Mouse (Mus musculus) CH12.LX (cell line): ENCODE results near the gene Selenoi.
A peak's percentile ranks its signal among the peaks of the same experiment; 100 is the strongest.

Experiments used
- CTCF ChIP-seq, 2 experiments: IDR thresholded peaks in 1 of 2; conservative IDR thresholded peaks in 1 of 2; 2 replicates each; pipeline ENCODE4 v1.5.1; 2011 to 2012; ENCODE audit warnings: low read depth in 2 of 2, low read length in 2 of 2, improper control_type of control experiment in 1 of 2, inconsistent platforms in 1 of 2, mild to moderate bottlenecking in 1 of 2, moderate library complexity in 1 of 2
- E2F4 ChIP-seq: IDR thresholded peaks from 2 replicates; pipeline ENCODE4 v1.6.1; 2011; ENCODE audit warnings: low read depth, low read length, improper control_type of control experiment; ENCODE audit not compliant: insufficient replicate concordance
- JUND ChIP-seq: conservative IDR thresholded peaks from 2 replicates; pipeline ENCODE4 v1.6.1; 2011; ENCODE audit warnings: low read depth, low read length, improper control_type of control experiment
- KAT2A ChIP-seq: IDR thresholded peaks from 2 replicates; pipeline ENCODE4 v1.6.1; 2012; ENCODE audit warnings: low read length, improper control_type of control experiment, inconsistent platforms; ENCODE audit not compliant: insufficient replicate concordance
- MAX ChIP-seq: IDR thresholded peaks from 2 replicates; pipeline ENCODE4 v1.6.1; 2011; ENCODE audit warnings: low read length, improper control_type of control experiment
- POLR2A ChIP-seq: IDR thresholded peaks from 2 replicates; pipeline ENCODE4 v1.6.1; 2011; ENCODE audit warnings: low read depth, mild to moderate bottlenecking, improper control_type of control experiment, low read length
- RAD21 ChIP-seq: IDR thresholded peaks from 2 replicates; pipeline ENCODE4 v1.6.1; 2011; ENCODE audit warnings: low read depth, mild to moderate bottlenecking, low read length, improper control_type of control experiment, moderate library complexity
- TBP ChIP-seq: conservative IDR thresholded peaks from 2 replicates; pipeline ENCODE4 v1.6.1; 2011; ENCODE audit warnings: low read depth, low read length, improper control_type of control experiment
- USF1 ChIP-seq: IDR thresholded peaks from 2 replicates; pipeline ENCODE4 v1.6.1; 2014; ENCODE audit warnings: low read depth, mild to moderate bottlenecking, inconsistent platforms, low read length, improper control_type of control experiment
- USF2 ChIP-seq: conservative IDR thresholded peaks from 2 replicates; pipeline ENCODE4 v1.6.1; 2011; ENCODE audit warnings: low read depth, low read length, improper control_type of control experiment
- ZKSCAN1 ChIP-seq: IDR thresholded peaks from 2 replicates; pipeline ENCODE4 v1.6.1; 2012; ENCODE audit warnings: low read depth, inconsistent platforms, low read length, improper control_type of control experiment, borderline replicate concordance
- ZNF384 ChIP-seq: IDR thresholded peaks from 2 replicates; pipeline ENCODE4 v1.6.1; 2012; ENCODE audit warnings: low read depth, low read length, improper control_type of control experiment, inconsistent platforms

GRCm38 (mm10) chr5:30230901-30231300 lies 1.5 kb upstream of the Selenoi start:
- TF ChIP-seq CTCF (conservative IDR thresholded peaks at IDR 0.05 in 1 of 2, IDR thresholded peaks at IDR 0.05 in 1 of 2; ENCODE audit: low read depth in 2 of 2, low read length in 2 of 2) (peak; percentile 23 to 72; a peak in 2 of 4 replicates), POLR2A (no peak), ZNF384 (no peak), RAD21 (peak; percentile 49), ZKSCAN1 (no peak), JUND (no peak), USF1 (no peak), E2F4 (no peak), TBP (no peak), USF2 (no peak), KAT2A (no peak), MAX (no peak)
